Mouse (Mus musculus): ENCODE results near the gene Slc16a9. TPM values are rescaled to one million over a fixed set of nuclear protein-coding genes. Genes with fewer than 3 reads are reported as not detected.

Slc16a9 gene
- 0.11 and 0.16 TPM in 2 replicates for polyA plus RNA-seq (2014; fragmentation: Nextera tagmentation; extraction: Ambion mirVana)

- no peak within 1 kb of the TSS for H3K27ac ChIP-seq (replicated peaks; ENCODE audit: low read depth, low read length)
- peak within 1 kb of the TSS; percentile 70 for H3K9ac ChIP-seq (ENCODE audit: low read length)
- no peaks in the 10 kb centered on the region for H3K9me3 ChIP-seq (ENCODE audit: control insufficient read depth, low read length)
- no peaks in the 10 kb centered on the region for H3K36me3 ChIP-seq (ENCODE audit: control insufficient read depth, insufficient read depth, low read length)
- H3K4me3 ChIP-seq (ENCODE audit: low read depth, low read length) = peak within 1 kb of the TSS; percentile 59
- H3K4me2 ChIP-seq (ENCODE audit: low read depth, severe bottlenecking) = peak within 1 kb of the TSS; percentile 96
- peak; percentile 84; the same call in 1 of the 2 replicates for ATAC-seq (ENCODE audit: insufficient number of reproducible peaks, low FRiP score, low TSS enrichment, low read depth)
- H3K4me1 ChIP-seq (ENCODE audit: control insufficient read depth, insufficient read depth, low read length) = peaks cover 4% of the 10 kb centered on the region; the same call in 1 of the 2 replicates
- WGBS = under 1% methylated on average over 43 of the region's 54 CpGs
- peaks cover 31% of the 10 kb centered on the region for H3K27me3 ChIP-seq (ENCODE audit: control insufficient read depth, insufficient read depth, low read length)
- DNase-seq (ENCODE audit: low spot score) = peak; percentile 83
Observed at GRCm38 (mm10) chr10:70244921-70245558, at the start of gene Slc16a9. Slc16a9 (plus strand) TSS chr10:70245100.

- Histone ChIP-seq H3K4me1 (ENCODE audit: control insufficient read depth, insufficient read depth, low read length) (no peaks in the 10 kb centered on the region), H3K27me3 (ENCODE audit: control insufficient read depth, insufficient read depth, low read length) (no peaks in the 10 kb centered on the region), H3K4me2 (ENCODE audit: low read depth, severe bottlenecking) (no peak overlapping the region), H3K9ac (ENCODE audit: low read length) (no peak overlapping the region), H3K4me3 (ENCODE audit: low read depth, low read length) (no peak overlapping the region), H3K27ac (replicated peaks; ENCODE audit: low read depth, low read length) (no peak overlapping the region), H3K36me3 (ENCODE audit: control insufficient read depth, insufficient read depth, low read length) (peaks cover 4% of the 10 kb centered on the region; the same call in 1 of the 2 replicates), H3K9me3 (ENCODE audit: control insufficient read depth, low read length) (no peaks in the 10 kb centered on the region)
- ATAC-seq (ENCODE audit: insufficient number of reproducible peaks, low FRiP score, low TSS enrichment, low read depth) (no peak), DNase-seq (ENCODE audit: low spot score) (no peak)
- WGBS = 75% methylated on average over 7 of the region's 7 CpGs
Observed at GRCm38 (mm10) chr10:70195279-70195678, 49.6 kb upstream of the Slc16a9 start.

- ATAC-seq (ENCODE audit: insufficient number of reproducible peaks, low FRiP score, low TSS enrichment, low read depth) (peak; percentile 79), DNase-seq (ENCODE audit: low spot score) (peak; percentile 46)
- H3K36me3 ChIP-seq (ENCODE audit: control insufficient read depth, insufficient read depth, low read length) = peaks cover 4% of the 10 kb centered on the region; the same call in 1 of the 2 replicates
- H3K4me3 ChIP-seq (ENCODE audit: low read depth, low read length) = no peak overlapping the region
- 44% methylated on average over 7 of the region's 7 CpGs for WGBS
- H3K4me1 ChIP-seq (ENCODE audit: control insufficient read depth, insufficient read depth, low read length) = no peaks in the 10 kb centered on the region
- H3K9ac ChIP-seq (ENCODE audit: low read length) = no peak overlapping the region
- H3K9me3 ChIP-seq (ENCODE audit: control insufficient read depth, low read length) = no peaks in the 10 kb centered on the region
- no peaks in the 10 kb centered on the region for H3K27me3 ChIP-seq (ENCODE audit: control insufficient read depth, insufficient read depth, low read length)
- H3K27ac ChIP-seq (replicated peaks; ENCODE audit: low read depth, low read length) = no peak overlapping the region
- H3K4me2 ChIP-seq (ENCODE audit: low read depth, severe bottlenecking) = no peak overlapping the region
Observed at GRCm38 (mm10) chr10:70195786-70196185, 49.1 kb upstream of the Slc16a9 start.

GRCm38 (mm10) chr10:70196666-70197065 lies 48.2 kb upstream of the Slc16a9 start:
- no peak overlapping the region for H3K4me3 ChIP-seq (ENCODE audit: low read depth, low read length)
- ATAC-seq (ENCODE audit: insufficient number of reproducible peaks, low FRiP score, low TSS enrichment, low read depth) (no peak), DNase-seq (ENCODE audit: low spot score) (no peak)
- no peak overlapping the region for H3K27ac ChIP-seq (replicated peaks; ENCODE audit: low read depth, low read length)
- no peaks in the 10 kb centered on the region for H3K27me3 ChIP-seq (ENCODE audit: control insufficient read depth, insufficient read depth, low read length)
- no peak overlapping the region for H3K4me2 ChIP-seq (ENCODE audit: low read depth, severe bottlenecking)
- no peak overlapping the region for H3K9ac ChIP-seq (ENCODE audit: low read length)
- 90% methylated on average over 6 of the region's 6 CpGs for WGBS
- no peaks in the 10 kb centered on the region for H3K9me3 ChIP-seq (ENCODE audit: control insufficient read depth, low read length)
- H3K36me3 ChIP-seq (ENCODE audit: control insufficient read depth, insufficient read depth, low read length) = peaks cover 1% of the 10 kb centered on the region; the same call in 1 of the 2 replicates
- H3K4me1 ChIP-seq (ENCODE audit: control insufficient read depth, insufficient read depth, low read length) = no peaks in the 10 kb centered on the region

GRCm38 (mm10) chr10:70197601-70198000 lies 47.3 kb upstream of the Slc16a9 start:
- Histone ChIP-seq H3K4me1 (ENCODE audit: control insufficient read depth, insufficient read depth, low read length) (no peaks in the 10 kb centered on the region), H3K27me3 (ENCODE audit: control insufficient read depth, insufficient read depth, low read length) (no peaks in the 10 kb centered on the region), H3K4me3 (ENCODE audit: low read depth, low read length) (no peak overlapping the region), H3K36me3 (ENCODE audit: control insufficient read depth, insufficient read depth, low read length) (no peaks in the 10 kb centered on the region), H3K27ac (replicated peaks; ENCODE audit: low read depth, low read length) (no peak overlapping the region), H3K9me3 (ENCODE audit: control insufficient read depth, low read length) (no peaks in the 10 kb centered on the region), H3K4me2 (ENCODE audit: low read depth, severe bottlenecking) (no peak overlapping the region), H3K9ac (ENCODE audit: low read length) (no peak overlapping the region)
- no peak for ATAC-seq (ENCODE audit: insufficient number of reproducible peaks, low FRiP score, low TSS enrichment, low read depth)
- WGBS = 90% methylated on average over 2 of the region's 2 CpGs
- DNase-seq (ENCODE audit: low spot score) = no peak

GRCm38 (mm10) chr10:70198012-70198411 lies 46.9 kb upstream of the Slc16a9 start:
- WGBS = 81% methylated on average over 6 of the region's 6 CpGs
- ATAC-seq (ENCODE audit: insufficient number of reproducible peaks, low FRiP score, low TSS enrichment, low read depth) (no peak), DNase-seq (ENCODE audit: low spot score) (no peak)
- Histone ChIP-seq H3K4me1 (ENCODE audit: control insufficient read depth, insufficient read depth, low read length) (no peaks in the 10 kb centered on the region), H3K9ac (ENCODE audit: low read length) (no peak overlapping the region), H3K27ac (replicated peaks; ENCODE audit: low read depth, low read length) (no peak overlapping the region), H3K9me3 (ENCODE audit: control insufficient read depth, low read length) (no peaks in the 10 kb centered on the region), H3K4me3 (ENCODE audit: low read depth, low read length) (no peak overlapping the region), H3K27me3 (ENCODE audit: control insufficient read depth, insufficient read depth, low read length) (no peaks in the 10 kb centered on the region), H3K4me2 (ENCODE audit: low read depth, severe bottlenecking) (no peak overlapping the region), H3K36me3 (ENCODE audit: control insufficient read depth, insufficient read depth, low read length) (no peaks in the 10 kb centered on the region)

- H3K4me1 ChIP-seq (ENCODE audit: control insufficient read depth, insufficient read depth, low read length) = no peaks in the 10 kb centered on the region
- 93% methylated on average over 7 of the region's 7 CpGs for WGBS
- no peak overlapping the region for H3K27ac ChIP-seq (replicated peaks; ENCODE audit: low read depth, low read length)
- DNase-seq (ENCODE audit: low spot score) (no peak), ATAC-seq (ENCODE audit: insufficient number of reproducible peaks, low FRiP score, low TSS enrichment, low read depth) (no peak)
- no peak overlapping the region for H3K4me2 ChIP-seq (ENCODE audit: low read depth, severe bottlenecking)
- H3K4me3 ChIP-seq (ENCODE audit: low read depth, low read length) = no peak overlapping the region
- H3K27me3 ChIP-seq (ENCODE audit: control insufficient read depth, insufficient read depth, low read length) = no peaks in the 10 kb centered on the region
- no peaks in the 10 kb centered on the region for H3K36me3 ChIP-seq (ENCODE audit: control insufficient read depth, insufficient read depth, low read length)
- H3K9ac ChIP-seq (ENCODE audit: low read length) = no peak overlapping the region
- no peaks in the 10 kb centered on the region for H3K9me3 ChIP-seq (ENCODE audit: control insufficient read depth, low read length)
Observed at GRCm38 (mm10) chr10:70198951-70199463, 45.9 kb upstream of the Slc16a9 start.

GRCm38 (mm10) chr10:70199466-70200210 lies 45.3 kb upstream of the Slc16a9 start:
- 91% methylated on average over 6 of the region's 6 CpGs for WGBS
- H3K27ac ChIP-seq (replicated peaks; ENCODE audit: low read depth, low read length) = no peak overlapping the region
- H3K4me3 ChIP-seq (ENCODE audit: low read depth, low read length) = no peak overlapping the region
- no peaks in the 10 kb centered on the region for H3K9me3 ChIP-seq (ENCODE audit: control insufficient read depth, low read length)
- ATAC-seq (ENCODE audit: insufficient number of reproducible peaks, low FRiP score, low TSS enrichment, low read depth) (no peak), DNase-seq (ENCODE audit: low spot score) (no peak)
- H3K4me1 ChIP-seq (ENCODE audit: control insufficient read depth, insufficient read depth, low read length) = 0 out of 2 replicates have a peak, but pooled peaks cover 3% of the 10 kb centered on the region
- no peaks in the 10 kb centered on the region for H3K36me3 ChIP-seq (ENCODE audit: control insufficient read depth, insufficient read depth, low read length)
- no peak overlapping the region for H3K4me2 ChIP-seq (ENCODE audit: low read depth, severe bottlenecking)
- no peaks in the 10 kb centered on the region for H3K27me3 ChIP-seq (ENCODE audit: control insufficient read depth, insufficient read depth, low read length)
- H3K9ac ChIP-seq (ENCODE audit: low read length) = no peak overlapping the region

Measured in limb, embryonic 11.5 days (tissue).